Mouse (Mus musculus): ENCODE data around the gene Tex21. TPM values are rescaled to one million over a fixed set of nuclear protein-coding genes. Genes with fewer than 3 reads are reported as not detected.

Tex21 gene
- polyA plus RNA-seq, 1 experiment from 2014 or later: not detected

GRCm38 (mm10) chr12:76264325-76264965 is 17.9 kb upstream of the Tex21 start:
- ATAC-seq (ENCODE audit: low FRiP score): no peak
- no peak overlapping the region for H3K9ac ChIP-seq (ENCODE audit: low read length)
- no peaks in the 10 kb centered on the region for H3K9me3 ChIP-seq (ENCODE audit: control insufficient read depth, low read length)
- H3K4me1 ChIP-seq (ENCODE audit: control insufficient read depth, insufficient read depth, low read length): no peaks in the 10 kb centered on the region
- peak; percentile 54 for DNase-seq (ENCODE audit: low spot score, missing footprints)
- no peaks in the 10 kb centered on the region for H3K27me3 ChIP-seq (ENCODE audit: control insufficient read depth, insufficient read depth, low read length)
- no peaks in the 10 kb centered on the region for H3K36me3 ChIP-seq (ENCODE audit: control insufficient read depth, insufficient read depth, low read length)
- H3K4me2 ChIP-seq: no peak overlapping the region
- no peak overlapping the region for H3K4me3 ChIP-seq (ENCODE audit: low read depth, low read length)
- H3K27ac ChIP-seq (ENCODE audit: low read depth, low read length): no peak overlapping the region
- 93% methylated on average over 9 of the region's 9 CpGs for WGBS

- peak; percentile 68 for DNase-seq (ENCODE audit: low spot score, missing footprints)
- Histone ChIP-seq H3K4me1 (ENCODE audit: control insufficient read depth, insufficient read depth, low read length) (no peaks in the 10 kb centered on the region), H3K4me2 (no peak overlapping the region), H3K9ac (ENCODE audit: low read length) (no peak overlapping the region), H3K27ac (ENCODE audit: low read depth, low read length) (no peak overlapping the region), H3K36me3 (ENCODE audit: control insufficient read depth, insufficient read depth, low read length) (no peaks in the 10 kb centered on the region), H3K4me3 (ENCODE audit: low read depth, low read length) (no peak overlapping the region), H3K9me3 (ENCODE audit: control insufficient read depth, low read length) (no peaks in the 10 kb centered on the region), H3K27me3 (ENCODE audit: control insufficient read depth, insufficient read depth, low read length) (no peaks in the 10 kb centered on the region)
- WGBS: 45% methylated on average over 1 of the region's 1 CpGs
- no peak for ATAC-seq (ENCODE audit: low FRiP score)
Measured at GRCm38 (mm10) chr12:76263876-76264275, 17.3 kb upstream of the Tex21 start.

- DNase-seq (ENCODE audit: low spot score, missing footprints) (peak; percentile 31), ATAC-seq (ENCODE audit: low FRiP score) (no peak)
- Histone ChIP-seq H3K36me3 (ENCODE audit: control insufficient read depth, insufficient read depth, low read length) (no peaks in the 10 kb centered on the region), H3K27ac (ENCODE audit: low read depth, low read length) (no peak overlapping the region), H3K9me3 (ENCODE audit: control insufficient read depth, low read length) (no peaks in the 10 kb centered on the region), H3K27me3 (ENCODE audit: control insufficient read depth, insufficient read depth, low read length) (no peaks in the 10 kb centered on the region), H3K9ac (ENCODE audit: low read length) (no peak overlapping the region), H3K4me3 (ENCODE audit: low read depth, low read length) (no peak overlapping the region), H3K4me1 (ENCODE audit: control insufficient read depth, insufficient read depth, low read length) (no peaks in the 10 kb centered on the region), H3K4me2 (no peak overlapping the region)
- 94% methylated on average over 4 of the region's 4 CpGs for WGBS
Measured at GRCm38 (mm10) chr12:76262918-76263317, 16.4 kb upstream of the Tex21 start.

GRCm38 (mm10) chr12:76261556-76261955 is 15.0 kb upstream of the Tex21 start:
- no peaks in the 10 kb centered on the region for H3K9me3 ChIP-seq (ENCODE audit: control insufficient read depth, low read length)
- no peaks in the 10 kb centered on the region for H3K4me1 ChIP-seq (ENCODE audit: control insufficient read depth, insufficient read depth, low read length)
- no peaks in the 10 kb centered on the region for H3K27me3 ChIP-seq (ENCODE audit: control insufficient read depth, insufficient read depth, low read length)
- WGBS: 92% methylated on average over 4 of the region's 4 CpGs
- no peak overlapping the region for H3K4me2 ChIP-seq
- H3K9ac ChIP-seq (ENCODE audit: low read length): no peak overlapping the region
- no peak overlapping the region for H3K4me3 ChIP-seq (ENCODE audit: low read depth, low read length)
- H3K27ac ChIP-seq (ENCODE audit: low read depth, low read length): no peak overlapping the region
- H3K36me3 ChIP-seq (ENCODE audit: control insufficient read depth, insufficient read depth, low read length): no peaks in the 10 kb centered on the region
- no peak for ATAC-seq (ENCODE audit: low FRiP score)
- no peak for DNase-seq (ENCODE audit: low spot score, missing footprints)

GRCm38 (mm10) chr12:76260673-76261072 is 14.1 kb upstream of the Tex21 start:
- H3K4me3 ChIP-seq (ENCODE audit: low read depth, low read length): no peak overlapping the region
- no peaks in the 10 kb centered on the region for H3K27me3 ChIP-seq (ENCODE audit: control insufficient read depth, insufficient read depth, low read length)
- H3K9ac ChIP-seq (ENCODE audit: low read length): no peak overlapping the region
- WGBS: 92% methylated on average over 3 of the region's 3 CpGs
- H3K27ac ChIP-seq (ENCODE audit: low read depth, low read length): no peak overlapping the region
- H3K9me3 ChIP-seq (ENCODE audit: control insufficient read depth, low read length): no peaks in the 10 kb centered on the region
- ATAC-seq (ENCODE audit: low FRiP score) (no peak), DNase-seq (ENCODE audit: low spot score, missing footprints) (peak; percentile 83)
- H3K4me1 ChIP-seq (ENCODE audit: control insufficient read depth, insufficient read depth, low read length): peaks cover 6% of the 10 kb centered on the region
- no peak overlapping the region for H3K4me2 ChIP-seq
- no peaks in the 10 kb centered on the region for H3K36me3 ChIP-seq (ENCODE audit: control insufficient read depth, insufficient read depth, low read length)

GRCm38 (mm10) chr12:76256114-76256843 is 9.7 kb upstream of the Tex21 start:
- Histone ChIP-seq H3K4me1 (ENCODE audit: control insufficient read depth, insufficient read depth, low read length) (peaks cover 6% of the 10 kb centered on the region), H3K9ac (ENCODE audit: low read length) (peak overlapping the region; percentile 68), H3K4me3 (ENCODE audit: low read depth, low read length) (peak overlapping the region; percentile 58), H3K36me3 (ENCODE audit: control insufficient read depth, insufficient read depth, low read length) (no peaks in the 10 kb centered on the region), H3K27ac (ENCODE audit: low read depth, low read length) (no peak overlapping the region), H3K27me3 (ENCODE audit: control insufficient read depth, insufficient read depth, low read length) (no peaks in the 10 kb centered on the region), H3K9me3 (ENCODE audit: control insufficient read depth, low read length) (no peaks in the 10 kb centered on the region), H3K4me2 (peak overlapping the region; percentile 93)
- ATAC-seq (ENCODE audit: low FRiP score): no peak
- 7% methylated on average over 17 of the region's 17 CpGs for WGBS
- DNase-seq (ENCODE audit: low spot score, missing footprints): no peak

GRCm38 (mm10) chr12:76255499-76255875 is 8.9 kb upstream of the Tex21 start:
- H3K4me1 ChIP-seq (ENCODE audit: control insufficient read depth, insufficient read depth, low read length): peaks cover 6% of the 10 kb centered on the region
- ATAC-seq (ENCODE audit: low FRiP score) (peak; percentile 36; the same call in 1 of the 2 replicates), DNase-seq (ENCODE audit: low spot score, missing footprints) (peak; percentile 97)
- H3K9me3 ChIP-seq (ENCODE audit: control insufficient read depth, low read length): no peaks in the 10 kb centered on the region
- peak overlapping the region; percentile 58 for H3K4me3 ChIP-seq (ENCODE audit: low read depth, low read length)
- peak overlapping the region; percentile 93 for H3K4me2 ChIP-seq
- peak overlapping the region; percentile 26; the same call in 1 of the 2 replicates for H3K27ac ChIP-seq (ENCODE audit: low read depth, low read length)
- H3K36me3 ChIP-seq (ENCODE audit: control insufficient read depth, insufficient read depth, low read length): no peaks in the 10 kb centered on the region
- H3K9ac ChIP-seq (ENCODE audit: low read length): peak overlapping the region; percentile 68
- H3K27me3 ChIP-seq (ENCODE audit: control insufficient read depth, insufficient read depth, low read length): no peaks in the 10 kb centered on the region
- 0% methylated on average over 11 of the region's 11 CpGs for WGBS

- H3K9me3 ChIP-seq (ENCODE audit: control insufficient read depth, low read length): no peaks in the 10 kb centered on the region
- ATAC-seq (ENCODE audit: low FRiP score) (peak; percentile 99), DNase-seq (ENCODE audit: low spot score, missing footprints) (peak; percentile 98)
- H3K36me3 ChIP-seq (ENCODE audit: control insufficient read depth, insufficient read depth, low read length): no peaks in the 10 kb centered on the region
- WGBS: 3% methylated on average over 43 of the region's 43 CpGs
- H3K27ac ChIP-seq (ENCODE audit: low read depth, low read length): peak within 1 kb of the TSS; percentile 26
- H3K4me1 ChIP-seq (ENCODE audit: control insufficient read depth, insufficient read depth, low read length): peaks cover 6% of the 10 kb centered on the region
- peak within 1 kb of the TSS; percentile 68 for H3K9ac ChIP-seq (ENCODE audit: low read length)
- H3K4me2 ChIP-seq: peak within 1 kb of the TSS; percentile 93
- no peaks in the 10 kb centered on the region for H3K27me3 ChIP-seq (ENCODE audit: control insufficient read depth, insufficient read depth, low read length)
- H3K4me3 ChIP-seq (ENCODE audit: low read depth, low read length): peak within 1 kb of the TSS; percentile 58
Measured at GRCm38 (mm10) chr12:76254725-76255498, 8.4 kb upstream of the Tex21 start, which contains the start of gene Mthfd1. TSS of gene Mthfd1 (plus strand) at chr12:76255298.

- no peak overlapping the region for H3K4me2 ChIP-seq
- 81% methylated on average over 8 of the region's 8 CpGs for WGBS
- peaks cover 6% of the 10 kb centered on the region for H3K4me1 ChIP-seq (ENCODE audit: control insufficient read depth, insufficient read depth, low read length)
- no peak for ATAC-seq (ENCODE audit: low FRiP score)
- no peaks in the 10 kb centered on the region for H3K27me3 ChIP-seq (ENCODE audit: control insufficient read depth, insufficient read depth, low read length)
- no peak overlapping the region for H3K4me3 ChIP-seq (ENCODE audit: low read depth, low read length)
- H3K9me3 ChIP-seq (ENCODE audit: control insufficient read depth, low read length): no peaks in the 10 kb centered on the region
- DNase-seq (ENCODE audit: low spot score, missing footprints): peak; percentile 75
- no peaks in the 10 kb centered on the region for H3K36me3 ChIP-seq (ENCODE audit: control insufficient read depth, insufficient read depth, low read length)
- H3K27ac ChIP-seq (ENCODE audit: low read depth, low read length): no peak overlapping the region
- H3K9ac ChIP-seq (ENCODE audit: low read length): no peak overlapping the region
Measured at GRCm38 (mm10) chr12:76253991-76254390, 7.4 kb upstream of the Tex21 start.

All from midbrain, embryonic 11.5 days (tissue).